Mouse (Mus musculus) spleen, adult 2 months (tissue): ENCODE measurements around the gene Smim7.

Experiments used
- CTCF ChIP-seq: fragments of 200-500 bp; IDR thresholded peaks from 2 replicates; pipeline ENCODE4 v1.5.1; 2011; ENCODE audit warnings: mild to moderate bottlenecking, inconsistent platforms; ENCODE audit not compliant: insufficient read depth, insufficient read length, insufficient replicate concordance; ENCODE audit errors: extremely low read depth
- POLR2A ChIP-seq: fragments of 200-500 bp; IDR thresholded peaks from 2 replicates; pipeline ENCODE4 v1.6.1; 2011; ENCODE audit warnings: low read depth, low read length, inconsistent platforms

GRCm38 (mm10) chr8:72548644-72549313, 22.1 kb downstream of the Smim7 start:
- no peak for TF ChIP-seq POLR2A
- no peak for TF ChIP-seq CTCF
